Mouse (Mus musculus): ENCODE results near the gene Prdm16. TPM values are rescaled to one million over a fixed set of nuclear protein-coding genes. Genes with fewer than 3 reads are reported as not detected.

The Prdm16 gene
- polyA plus RNA-seq, 1 experiment from 2014 or later, result 23.5 TPM

- no peak overlapping the region for H3K4me3 ChIP-seq
- no peak for DNase-seq (ENCODE audit: low spot score)
- peaks cover 47% of the 10 kb centered on the region for H3K4me1 ChIP-seq (replicated peaks)
- peaks cover 67% of the 10 kb centered on the region for H3K27me3 ChIP-seq (ENCODE audit: insufficient read depth, poor library complexity, severe bottlenecking)
- H3K27ac ChIP-seq, result no peak overlapping the region
- no peaks in the 10 kb centered on the region for H3K36me3 ChIP-seq
- WGBS, result 6% methylated on average over 20 of the region's 20 CpGs
- no peaks in the 10 kb centered on the region for H3K9me3 ChIP-seq
These were observed 308.2 kb downstream of the Prdm16 start for GRCm38 (mm10) chr4:154328431-154328830.

GRCm38 (mm10) chr4:154325410-154325809 lies 311.3 kb downstream of the Prdm16 start:
- no peak for DNase-seq (ENCODE audit: low spot score)
- WGBS, result 62% methylated on average over 4 of the region's 4 CpGs
- Histone ChIP-seq H3K4me1 (replicated peaks) (peaks cover 25% of the 10 kb centered on the region), H3K9me3 (no peaks in the 10 kb centered on the region), H3K27ac (no peak overlapping the region), H3K27me3 (ENCODE audit: insufficient read depth, poor library complexity, severe bottlenecking) (peaks cover 51% of the 10 kb centered on the region), H3K4me3 (no peak overlapping the region), H3K36me3 (peaks cover 9% of the 10 kb centered on the region; the same call in 1 of the 2 replicates)

- Histone ChIP-seq H3K4me3 (no peak overlapping the region), H3K9me3 (no peaks in the 10 kb centered on the region), H3K27me3 (ENCODE audit: insufficient read depth, poor library complexity, severe bottlenecking) (no peaks in the 10 kb centered on the region), H3K4me1 (replicated peaks) (peaks cover 31% of the 10 kb centered on the region), H3K36me3 (no peaks in the 10 kb centered on the region), H3K27ac (0 out of 2 replicates have a peak overlapping the region, but pooled peaks have one; percentile 23)
- no peak for DNase-seq (ENCODE audit: low spot score)
- WGBS, result 78% methylated on average over 11 of the region's 11 CpGs
These were observed 323.1 kb downstream of the Prdm16 start for GRCm38 (mm10) chr4:154313622-154313967.

GRCm38 (mm10) chr4:154312935-154313621 lies 323.6 kb downstream of the Prdm16 start:
- Histone ChIP-seq H3K4me3 (no peak overlapping the region), H3K36me3 (no peaks in the 10 kb centered on the region), H3K27ac (peak overlapping the region; percentile 70), H3K4me1 (replicated peaks) (peaks cover 31% of the 10 kb centered on the region), H3K9me3 (no peaks in the 10 kb centered on the region), H3K27me3 (ENCODE audit: insufficient read depth, poor library complexity, severe bottlenecking) (no peaks in the 10 kb centered on the region)
- WGBS, result 49% methylated on average over 4 of the region's 4 CpGs
- DNase-seq (ENCODE audit: low spot score), result no peak

- H3K27ac ChIP-seq, result peak overlapping the region; percentile 70
- no peak overlapping the region for H3K4me3 ChIP-seq
- no peaks in the 10 kb centered on the region for H3K27me3 ChIP-seq (ENCODE audit: insufficient read depth, poor library complexity, severe bottlenecking)
- 87% methylated on average over 2 of the region's 2 CpGs for WGBS
- H3K4me1 ChIP-seq (replicated peaks), result peaks cover 27% of the 10 kb centered on the region
- H3K9me3 ChIP-seq, result no peaks in the 10 kb centered on the region
- DNase-seq (ENCODE audit: low spot score), result no peak
- no peaks in the 10 kb centered on the region for H3K36me3 ChIP-seq
These were observed 324.4 kb downstream of the Prdm16 start for GRCm38 (mm10) chr4:154312143-154312812.

GRCm38 (mm10) chr4:154310576-154311262 lies 326.0 kb downstream of the Prdm16 start:
- H3K9me3 ChIP-seq, result no peaks in the 10 kb centered on the region
- peaks cover 21% of the 10 kb centered on the region for H3K4me1 ChIP-seq (replicated peaks)
- WGBS, result 84% methylated on average over 9 of the region's 9 CpGs
- H3K36me3 ChIP-seq, result no peaks in the 10 kb centered on the region
- no peak for DNase-seq (ENCODE audit: low spot score)
- H3K27me3 ChIP-seq (ENCODE audit: insufficient read depth, poor library complexity, severe bottlenecking), result no peaks in the 10 kb centered on the region
- H3K4me3 ChIP-seq, result no peak overlapping the region
- H3K27ac ChIP-seq, result no peak overlapping the region

GRCm38 (mm10) chr4:154309131-154309530 lies 327.5 kb downstream of the Prdm16 start:
- WGBS, result 80% methylated on average over 2 of the region's 2 CpGs
- no peak overlapping the region for H3K4me3 ChIP-seq
- DNase-seq (ENCODE audit: low spot score), result no peak
- H3K9me3 ChIP-seq, result no peaks in the 10 kb centered on the region
- H3K36me3 ChIP-seq, result no peaks in the 10 kb centered on the region
- H3K27me3 ChIP-seq (ENCODE audit: insufficient read depth, poor library complexity, severe bottlenecking), result no peaks in the 10 kb centered on the region
- peaks cover 18% of the 10 kb centered on the region for H3K4me1 ChIP-seq (replicated peaks)
- no peak overlapping the region for H3K27ac ChIP-seq

GRCm38 (mm10) chr4:154301466-154301881 lies 335.2 kb downstream of the Prdm16 start, which contains the start of gene Arhgef16:
Arhgef16 (minus strand) TSS chr4:154301676.
- WGBS, result 26% methylated on average over 7 of the region's 7 CpGs
- H3K4me1 ChIP-seq (replicated peaks), result peaks cover 30% of the 10 kb centered on the region
- H3K4me3 ChIP-seq, result no peak within 1 kb of the TSS
- DNase-seq (ENCODE audit: low spot score), result peak; percentile 73
- peaks cover 63% of the 10 kb centered on the region for H3K27me3 ChIP-seq (ENCODE audit: insufficient read depth, poor library complexity, severe bottlenecking)
- H3K27ac ChIP-seq, result no peak within 1 kb of the TSS
- no peaks in the 10 kb centered on the region for H3K36me3 ChIP-seq
- no peaks in the 10 kb centered on the region for H3K9me3 ChIP-seq

GRCm38 (mm10) chr4:154299541-154300271 lies 337.0 kb downstream of the Prdm16 start:
- WGBS, result under 1% methylated on average over 66 of the region's 66 CpGs
- H3K4me3 ChIP-seq, result peak overlapping the region; percentile 56
- DNase-seq (ENCODE audit: low spot score), result peak; percentile 36
- H3K9me3 ChIP-seq, result no peaks in the 10 kb centered on the region
- peaks cover 63% of the 10 kb centered on the region for H3K27me3 ChIP-seq (ENCODE audit: insufficient read depth, poor library complexity, severe bottlenecking)
- peaks cover 31% of the 10 kb centered on the region for H3K4me1 ChIP-seq (replicated peaks)
- H3K27ac ChIP-seq, result peak overlapping the region; percentile 68
- no peaks in the 10 kb centered on the region for H3K36me3 ChIP-seq

- Histone ChIP-seq H3K4me3 (no peak overlapping the region), H3K4me1 (replicated peaks) (peaks cover 46% of the 10 kb centered on the region), H3K9me3 (no peaks in the 10 kb centered on the region), H3K27me3 (ENCODE audit: insufficient read depth, poor library complexity, severe bottlenecking) (peaks cover 62% of the 10 kb centered on the region), H3K36me3 (no peaks in the 10 kb centered on the region), H3K27ac (no peak overlapping the region)
- DNase-seq (ENCODE audit: low spot score), result peak; percentile 47
- 33% methylated on average over 9 of the region's 9 CpGs for whole genome bisulfite sequencing
These were observed 338.9 kb downstream of the Prdm16 start for GRCm38 (mm10) chr4:154297761-154298160.

GRCm38 (mm10) chr4:154294262-154294731 lies 342.4 kb downstream of the Prdm16 start:
- Histone ChIP-seq H3K4me1 (replicated peaks) (peaks cover 32% of the 10 kb centered on the region), H3K27ac (peak overlapping the region; percentile 50; the same call in 1 of the 2 replicates), H3K27me3 (ENCODE audit: insufficient read depth, poor library complexity, severe bottlenecking) (peaks cover 31% of the 10 kb centered on the region), H3K9me3 (no peaks in the 10 kb centered on the region), H3K36me3 (no peaks in the 10 kb centered on the region), H3K4me3 (no peak overlapping the region)
- 52% methylated on average over 8 of the region's 8 CpGs for WGBS
- no peak for DNase-seq (ENCODE audit: low spot score)

- Histone ChIP-seq H3K4me3 (no peak overlapping the region), H3K27ac (0 out of 2 replicates have a peak overlapping the region, but pooled peaks have one; percentile 17), H3K4me1 (replicated peaks) (peaks cover 32% of the 10 kb centered on the region), H3K36me3 (0 out of 2 replicates have a peak, but pooled peaks cover 3% of the 10 kb centered on the region), H3K9me3 (no peaks in the 10 kb centered on the region), H3K27me3 (ENCODE audit: insufficient read depth, poor library complexity, severe bottlenecking) (peaks cover 25% of the 10 kb centered on the region)
- 53% methylated on average over 4 of the region's 4 CpGs for WGBS
- DNase-seq (ENCODE audit: low spot score), result no peak
These were observed 342.9 kb downstream of the Prdm16 start for GRCm38 (mm10) chr4:154293735-154294201.

Measured in hindbrain, embryonic 10.5 days (tissue).